Mouse (Mus musculus) frontal cortex, postnatal 36 days (tissue): ENCODE data around the gene Acad10.
A peak's percentile ranks its signal among the peaks of the same experiment; 100 is the strongest.
"Not testable (repeated sequence)": the region's sequence is repeated elsewhere in the genome, so short reads cannot be mapped to it uniquely, and the experiment has no call there.

ENCODE experiments used
- DNase-seq, 2 experiments: peaks; one replicate each; pipeline ENCODE4 v3.0.0; 2022; ENCODE audit warnings: low spot score in 2 of 2

Acad10 gene

DNA sequence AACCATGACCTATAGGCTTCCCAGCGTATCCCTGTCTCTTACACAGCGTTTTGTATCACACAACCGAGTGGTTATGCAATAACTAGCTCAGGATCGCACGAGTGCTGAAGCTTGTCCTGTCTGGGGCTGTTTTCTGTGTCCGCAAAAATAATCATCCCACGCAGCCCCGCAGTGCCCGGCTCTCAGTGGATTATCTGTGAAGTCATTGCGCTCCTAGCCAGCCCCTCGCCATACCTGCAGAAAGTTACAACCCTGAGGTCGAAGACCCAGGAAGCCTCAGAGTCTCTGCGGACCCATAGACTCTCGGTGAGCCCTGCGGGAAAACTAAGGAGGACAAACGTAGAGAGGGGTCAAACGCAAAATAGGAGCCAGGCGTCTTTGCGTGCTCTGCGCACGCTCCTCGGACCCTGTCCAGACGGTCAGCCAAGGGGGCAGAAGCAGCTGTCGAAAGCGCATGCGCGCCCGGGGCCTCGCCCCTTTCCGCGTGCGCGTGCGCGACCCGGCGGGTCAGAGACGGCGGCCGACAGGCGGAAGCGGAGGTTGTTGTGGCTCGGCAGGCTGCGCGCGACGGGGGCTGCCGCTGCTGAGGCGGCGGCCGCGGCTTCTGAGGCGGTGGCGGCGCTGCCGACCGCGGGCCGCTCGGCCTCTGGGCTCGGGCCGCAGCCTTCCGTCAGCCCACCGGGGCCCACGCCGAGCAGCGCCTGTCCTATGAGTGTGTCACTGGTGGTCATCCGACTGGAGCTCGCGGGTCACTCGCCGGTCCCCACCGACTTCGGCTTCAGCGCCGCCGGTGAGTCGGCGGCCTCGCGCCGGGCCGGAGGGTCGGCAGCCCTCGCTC lies at the start of gene Acad10, which contains the start of gene Brap:
TSS of gene Acad10 (minus strand) at position 456 of the 838 bp plus-strand sequence.
TSS of gene Brap (plus strand) at position 505 of the 838 bp plus-strand sequence.
- peak; percentile 96 for DNase-seq

DNA sequence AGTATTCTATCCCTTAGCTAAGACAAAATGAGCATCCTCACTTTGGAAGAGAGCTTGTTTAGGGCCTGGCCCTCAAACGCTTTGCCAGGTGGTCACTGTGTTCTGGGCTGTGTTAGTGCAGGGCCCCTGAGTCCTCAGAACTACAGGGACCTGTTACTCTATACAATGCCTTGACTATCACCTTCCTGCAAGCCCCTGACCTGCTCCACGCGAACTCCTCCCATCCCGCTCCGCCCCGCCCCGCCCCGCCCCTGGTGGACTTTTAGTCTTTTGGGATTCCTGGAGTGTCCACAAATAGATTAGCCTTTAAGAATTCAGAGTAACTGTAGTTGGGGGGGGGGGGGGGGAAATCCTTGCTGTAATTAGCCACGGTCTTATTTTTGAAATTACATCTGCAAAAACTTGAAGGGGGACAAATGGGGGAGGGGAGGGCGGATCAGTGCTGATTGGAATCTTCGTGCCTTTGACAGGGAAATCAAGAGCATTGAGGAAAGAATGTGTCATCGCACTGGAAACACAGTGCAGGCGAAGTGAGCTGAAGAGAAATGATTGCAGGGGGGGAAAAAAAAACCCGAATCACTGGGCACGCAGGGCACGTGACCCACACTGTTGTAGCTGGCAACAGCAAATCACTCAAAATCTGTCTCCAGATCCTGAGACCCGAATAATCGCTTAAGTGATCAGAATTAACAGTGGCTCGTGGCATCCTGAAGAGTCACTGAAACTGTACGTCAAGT lies 44.4 kb upstream of the Acad10 start:
- DNase-seq, result no peak

DNA sequence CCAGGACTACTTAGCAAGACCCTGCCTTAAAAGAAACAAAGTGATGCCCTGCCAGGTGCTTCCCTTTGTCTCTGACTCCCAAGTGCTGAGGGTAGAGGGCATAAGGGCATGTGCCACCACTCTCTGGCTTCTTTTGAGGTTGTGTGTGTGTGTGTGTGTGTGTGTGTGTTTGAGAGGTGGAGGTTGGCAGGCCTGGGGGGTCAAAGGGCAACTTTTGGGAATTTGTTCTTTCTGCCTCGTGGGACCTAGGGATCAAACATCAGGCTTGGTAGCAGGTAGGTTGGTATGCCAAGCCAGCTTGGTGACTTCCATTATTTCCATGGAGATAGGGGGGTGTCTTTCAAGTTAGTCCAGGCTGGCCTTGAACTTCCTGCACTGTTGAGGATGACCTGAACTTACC lies 43.0 kb upstream of the Acad10 start:
- DNase-seq, result no peak

GRCm38 (mm10) chr5:121701111-121701769 lies 40.9 kb upstream of the Acad10 start:
- no peak for DNase-seq

GRCm38 (mm10) chr5:121700496-121700895 lies 40.2 kb upstream of the Acad10 start:
- peak; percentile 78 to 83 for DNase-seq

GRCm38 (mm10) chr5:121699891-121700290 lies 39.6 kb upstream of the Acad10 start:
- no peak for DNase-seq

DNA sequence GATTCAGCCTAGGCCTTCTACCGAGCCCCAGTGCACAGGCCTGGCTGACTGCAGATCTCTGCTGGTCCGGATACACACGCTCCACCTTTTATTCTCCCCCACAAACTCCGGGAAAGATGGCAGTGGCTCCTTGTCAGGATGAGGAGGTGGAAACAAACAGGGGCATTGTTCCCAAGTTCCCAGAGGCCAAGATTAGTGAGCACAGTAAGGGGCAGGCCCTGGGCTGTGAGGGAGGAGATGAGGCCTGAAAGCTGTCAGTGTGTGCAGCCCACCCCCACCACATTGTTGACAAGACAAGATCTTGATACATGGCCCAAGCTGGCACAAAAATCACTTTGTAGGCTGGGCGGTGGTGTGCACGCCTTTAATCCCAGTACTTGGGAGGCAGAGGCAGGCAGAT lies 36.4 kb upstream of the Acad10 start:
- DNase-seq, result no peak

DNA sequence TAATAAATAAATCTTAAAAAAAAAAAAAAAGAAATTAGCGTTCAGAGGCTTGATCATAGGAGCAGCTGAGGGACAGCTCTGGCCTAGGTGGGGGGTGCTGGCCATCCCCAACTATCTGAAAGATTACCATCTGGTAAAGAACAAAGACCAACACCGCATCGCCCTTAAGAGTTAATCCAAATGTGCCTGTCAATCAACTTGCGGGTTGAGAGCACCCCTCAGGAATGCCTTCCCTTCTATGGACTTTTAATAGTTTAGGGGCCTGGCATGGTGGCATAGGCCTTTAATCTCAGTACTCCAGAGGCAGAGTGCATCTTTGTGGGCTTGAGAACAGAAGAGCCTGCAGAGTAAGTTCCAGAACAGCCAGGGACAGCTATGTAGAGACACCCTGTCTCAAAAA lies 32.6 kb upstream of the Acad10 start:
- DNase-seq, result no peak

DNA sequence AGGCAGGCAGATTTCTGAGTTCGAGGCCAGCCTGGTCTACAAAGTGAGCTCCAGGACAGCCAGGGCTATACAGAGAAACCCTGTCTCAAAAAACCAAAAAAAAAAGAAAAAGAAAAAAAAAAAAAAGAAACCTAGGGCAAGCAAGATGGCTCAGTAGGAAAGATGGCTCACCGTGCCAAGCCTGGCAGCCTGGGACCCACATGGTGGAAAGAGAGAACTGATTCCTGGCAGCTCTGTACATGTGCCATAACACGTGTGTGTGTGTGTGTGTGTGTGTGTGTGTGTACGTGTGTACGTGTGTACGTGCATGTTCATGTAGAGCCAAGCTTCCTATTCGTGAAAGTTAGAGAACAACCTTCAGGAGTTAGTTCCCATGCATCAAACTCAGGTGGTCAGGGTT lies 31.1 kb upstream of the Acad10 start:
- not testable (repeated sequence) for DNase-seq

DNA sequence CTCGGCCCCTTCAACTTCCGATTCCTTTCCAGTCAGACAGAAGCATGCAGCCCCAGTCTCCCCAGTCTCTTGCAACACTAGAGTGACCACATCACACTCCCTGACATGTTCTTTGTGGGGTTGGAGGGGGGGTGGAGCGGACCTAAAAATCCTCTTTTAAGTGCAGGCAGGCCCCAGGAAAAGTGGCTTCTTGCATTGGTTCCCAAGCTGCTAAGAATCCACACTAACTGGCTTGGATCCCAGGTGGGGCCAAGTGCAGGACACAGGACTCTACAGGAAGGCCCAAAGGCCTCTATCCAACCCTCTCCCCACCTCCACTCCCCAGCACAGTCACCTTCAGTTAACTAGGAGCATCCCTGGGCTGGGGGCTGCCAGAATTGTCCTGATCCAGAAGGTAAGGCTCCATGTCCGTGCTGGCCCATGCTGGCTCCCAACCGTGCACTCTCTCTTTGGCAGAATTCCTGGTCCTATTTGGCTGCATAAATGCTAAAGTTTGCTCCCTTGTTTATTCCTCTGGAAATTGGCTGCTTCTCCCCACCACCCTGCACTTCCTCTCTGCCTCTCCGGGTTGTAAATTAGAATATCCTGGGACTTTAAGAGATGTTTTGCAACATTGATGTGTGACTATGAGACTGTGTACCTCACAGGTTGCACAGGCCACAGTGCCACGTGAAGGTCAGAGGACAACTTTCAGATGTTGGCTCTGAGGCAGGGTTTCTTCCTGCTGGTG lies 30.3 kb upstream of the Acad10 start:
- DNase-seq, result no peak

DNA sequence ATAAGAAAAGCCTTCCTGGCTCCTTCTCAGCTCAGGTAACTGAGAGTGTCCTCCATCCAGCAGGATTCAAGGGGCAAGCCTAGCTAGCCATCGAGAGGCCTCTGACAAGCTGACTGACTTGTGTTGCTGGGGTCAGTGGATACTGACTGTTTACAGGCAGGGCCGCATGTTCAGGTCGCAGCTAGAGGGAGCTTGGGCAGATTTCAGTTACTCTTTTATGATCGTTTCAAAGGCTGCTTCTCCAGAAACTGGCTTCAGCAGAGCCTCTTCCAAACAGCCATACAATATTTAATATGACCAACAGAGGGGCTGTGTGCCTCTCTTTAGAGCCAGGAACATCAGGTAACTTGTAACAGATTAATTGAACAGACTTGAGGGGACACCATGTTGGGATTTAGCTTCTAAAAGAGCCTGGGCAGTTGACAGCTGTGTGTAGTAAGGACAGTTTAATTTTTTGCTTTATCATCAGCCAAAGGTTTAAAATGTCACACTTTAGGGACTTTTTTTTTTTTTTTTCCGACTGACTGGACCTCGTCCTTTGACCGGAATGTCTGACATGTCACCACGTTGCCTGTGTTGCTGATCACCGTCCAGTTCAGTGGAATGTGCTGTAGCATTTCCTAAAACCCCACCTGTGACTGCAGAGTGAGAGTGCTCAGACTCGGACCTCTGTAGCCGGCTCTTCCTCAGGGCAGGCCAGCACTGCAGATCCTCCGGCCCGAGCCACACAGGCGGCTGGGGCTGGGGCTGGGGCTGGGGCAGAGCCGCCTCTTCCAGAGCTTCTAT lies 26.0 kb upstream of the Acad10 start:
- DNase-seq, result no peak

GRCm38 (mm10) chr5:121685495-121685894 lies 25.2 kb upstream of the Acad10 start:
- no peak for DNase-seq

DNA sequence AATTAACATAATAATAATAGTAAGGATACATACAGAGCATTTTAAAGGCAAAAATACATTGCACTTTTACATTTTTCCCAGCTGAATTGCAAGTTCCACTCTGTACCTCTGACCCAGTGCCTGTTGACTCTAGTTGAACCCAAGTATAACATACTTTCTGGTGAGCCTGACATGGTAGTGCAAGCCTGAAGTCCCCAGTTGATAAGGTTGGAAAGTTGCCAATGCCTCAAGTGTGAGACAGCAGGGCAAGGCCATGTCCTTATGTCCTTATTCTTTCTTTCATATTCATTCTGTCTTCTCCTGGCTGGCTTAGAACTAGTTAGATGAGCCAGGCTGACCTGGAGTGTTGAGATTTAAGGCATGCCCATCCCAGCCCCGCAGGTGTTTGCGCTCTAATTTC lies 21.9 kb upstream of the Acad10 start:
- DNase-seq, result no peak

DNA sequence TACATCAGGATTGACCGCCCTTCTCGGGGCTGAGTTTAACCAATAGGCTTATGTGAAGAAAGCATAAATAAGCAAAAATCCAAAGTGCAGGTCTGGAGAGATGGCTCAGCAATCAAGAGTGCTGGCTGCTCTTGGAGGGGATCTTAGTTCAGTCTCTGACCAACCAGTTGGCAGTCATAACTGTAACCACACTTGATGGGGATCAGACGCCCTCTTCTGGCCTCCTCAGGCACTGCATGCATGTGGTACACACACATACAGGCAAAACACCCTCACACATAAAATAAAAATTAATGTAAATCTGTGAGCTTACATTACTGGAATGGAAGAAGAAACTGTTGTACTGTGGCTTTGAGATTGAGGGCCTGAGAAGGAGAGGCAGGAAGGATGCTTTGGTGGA lies 10.1 kb upstream of the Acad10 start:
- DNase-seq, result no peak

DNA sequence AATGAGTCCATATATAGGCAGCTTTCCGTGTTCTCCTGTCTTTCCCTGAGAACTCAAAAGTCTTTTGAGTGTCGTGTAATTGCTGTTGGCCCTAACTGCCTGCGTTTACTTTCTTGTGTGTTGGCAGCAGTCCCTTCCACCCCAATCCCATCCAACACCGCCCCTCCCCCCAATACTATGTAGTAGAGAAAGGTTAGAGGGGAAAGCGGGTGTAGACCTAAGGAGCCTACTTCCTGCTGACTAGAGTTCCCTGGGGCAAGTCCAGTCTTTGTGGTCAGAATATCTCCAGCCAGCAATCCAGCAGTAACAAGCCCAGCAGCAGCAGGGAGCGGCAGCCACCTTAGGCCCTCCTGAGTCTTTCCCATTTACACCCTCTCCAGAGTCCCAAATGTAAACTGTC lies 8.1 kb upstream of the Acad10 start:
- DNase-seq, result no peak

DNA sequence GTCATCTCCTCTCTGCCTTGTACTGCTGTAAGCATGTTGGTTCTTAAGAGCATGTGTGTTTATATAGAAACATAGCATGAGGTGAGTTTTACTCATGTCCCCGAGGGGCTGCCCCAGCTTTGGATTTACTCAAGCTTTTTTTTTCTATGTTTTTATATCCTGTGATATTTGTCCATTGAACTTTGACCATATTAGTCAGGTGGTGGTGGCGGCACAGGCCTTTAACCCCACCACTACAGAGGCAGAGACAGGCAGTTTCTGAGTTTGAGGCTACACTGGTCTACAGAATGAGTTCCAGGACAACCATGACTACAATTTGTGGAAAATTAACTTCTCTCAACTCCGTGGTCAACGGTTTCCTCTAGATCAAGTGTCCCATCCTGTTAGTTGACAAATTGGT lies 6.8 kb upstream of the Acad10 start:
- DNase-seq, result no peak

GRCm38 (mm10) chr5:121664971-121665370 lies 4.7 kb upstream of the Acad10 start:
- no peak for DNase-seq

- DNase-seq, result no peak
Observed at GRCm38 (mm10) chr5:121664078-121664477, 3.8 kb upstream of the Acad10 start.

- no peak for DNase-seq
Observed at GRCm38 (mm10) chr5:121663456-121663855, 3.1 kb upstream of the Acad10 start.

DNA sequence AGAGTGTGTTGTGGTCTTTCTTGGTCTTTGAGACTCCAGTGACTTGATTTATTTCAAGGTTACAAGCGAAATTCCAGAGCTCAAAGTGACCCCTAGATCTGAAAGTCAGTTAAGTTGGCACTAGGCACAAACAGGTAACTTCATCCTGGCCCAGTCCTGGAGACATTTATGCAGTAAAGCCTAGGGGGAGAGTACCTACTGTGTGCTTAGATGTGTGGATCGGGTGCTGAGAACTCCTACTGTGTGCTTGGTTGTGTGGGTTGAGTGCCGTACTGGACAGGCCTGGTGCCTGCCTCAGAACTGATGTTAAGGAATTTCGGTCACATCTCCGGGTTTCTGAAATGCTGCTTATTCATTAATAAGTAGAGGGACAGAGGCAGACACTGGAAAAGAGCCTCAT lies 1.2 kb upstream of the Acad10 start:
- no peak for DNase-seq

GRCm38 (mm10) chr5:121660897-121661254 lies 562 bp upstream of the Acad10 start:
- peak in 1 of 2 experiments; percentile 46 for DNase-seq
